Mouse (Mus musculus): ENCODE data around the gene Def8. TPM values are rescaled to one million over a fixed set of nuclear protein-coding genes. Genes with fewer than 3 reads are reported as not detected.

The Def8 gene
- polyA plus RNA-seq (2016; fragmentation: Nextera tagmentation; extraction: Ambion mirVana): 36.4 and 38.6 TPM in 2 replicates

DNA sequence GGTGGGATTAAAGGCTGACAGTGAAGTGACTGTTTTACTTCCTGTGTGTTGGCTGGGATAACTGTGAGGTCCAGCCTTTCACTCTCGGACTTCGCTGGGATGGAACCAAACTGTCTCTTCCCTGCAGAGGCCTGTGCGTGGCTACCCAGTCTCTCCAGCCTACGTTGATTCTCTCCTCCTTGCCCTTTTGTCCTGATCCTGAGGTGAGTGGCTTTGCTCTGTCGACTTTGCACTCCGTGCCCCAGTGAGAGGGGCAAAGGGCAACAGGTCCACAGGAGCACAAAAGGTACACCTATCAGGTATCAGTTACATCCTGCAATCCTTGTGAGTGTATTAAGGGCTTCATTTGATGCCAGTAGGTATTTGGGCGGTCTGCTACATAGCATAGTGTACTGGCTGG, at the start of gene Def8:
Gene Def8, plus strand, starts transcription at position 87 of the 400 bp plus-strand sequence.
- H3K4me3 ChIP-seq: peak within 1 kb of the TSS; percentile 50
- 0 out of 2 replicates have a peak within 1 kb of the TSS, but pooled peaks have one; percentile 13 for H3K27ac ChIP-seq
- H3K27me3 ChIP-seq (ENCODE audit: insufficient read depth, poor library complexity, severe bottlenecking): peaks cover 16% of the 10 kb centered on the region; the same call in 1 of the 2 replicates
- H3K36me3 ChIP-seq: no peaks in the 10 kb centered on the region
- 75% methylated on average over 7 of the region's 7 CpGs for WGBS
- no peak for DNase-seq (ENCODE audit: low spot score)
- peaks cover 19% of the 10 kb centered on the region for H3K9me3 ChIP-seq
- 0 out of 2 replicates have a peak, but pooled peaks cover 8% of the 10 kb centered on the region for H3K4me1 ChIP-seq

- WGBS: under 1% methylated on average over 20 of the region's 20 CpGs
- Histone ChIP-seq H3K27me3 (ENCODE audit: insufficient read depth, poor library complexity, severe bottlenecking) (no peaks in the 10 kb centered on the region; the same call in 1 of the 2 replicates), H3K9me3 (no peaks in the 10 kb centered on the region), H3K4me1 (peaks cover 34% of the 10 kb centered on the region), H3K4me3 (peak overlapping the region; percentile 89), H3K27ac (peak overlapping the region; percentile 98), H3K36me3 (peaks cover 16% of the 10 kb centered on the region)
- peak; percentile 97 for DNase-seq (ENCODE audit: low spot score)
Observed at GRCm38 (mm10) chr8:123374239-123374578, 49.1 kb upstream of the Def8 start.

DNA sequence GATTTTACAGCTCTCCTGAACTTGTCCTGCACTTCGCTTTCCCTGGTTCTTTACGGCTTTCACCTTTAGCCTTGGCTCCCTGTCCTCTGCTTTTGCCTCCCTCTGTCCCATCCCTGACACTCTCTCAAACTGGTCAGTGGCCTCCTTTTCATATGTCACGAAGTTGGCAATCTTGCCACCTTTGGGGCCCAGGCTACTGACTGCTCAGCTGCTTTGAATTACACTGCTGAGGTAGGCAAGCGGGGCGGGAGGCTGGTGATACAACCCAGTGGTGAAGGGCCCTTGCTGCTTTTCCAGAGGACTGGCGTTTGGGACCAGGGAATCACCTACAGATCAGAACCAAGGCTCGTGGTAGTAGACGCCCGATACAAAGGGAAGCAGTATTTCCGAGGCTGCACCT, 47.6 kb upstream of the Def8 start:
- WGBS: 89% methylated on average over 10 of the region's 10 CpGs
- Histone ChIP-seq H3K4me3 (no peak overlapping the region), H3K27me3 (ENCODE audit: insufficient read depth, poor library complexity, severe bottlenecking) (no peaks in the 10 kb centered on the region), H3K9me3 (no peaks in the 10 kb centered on the region), H3K36me3 (peaks cover 20% of the 10 kb centered on the region), H3K4me1 (peaks cover 31% of the 10 kb centered on the region), H3K27ac (no peak overlapping the region)
- DNase-seq (ENCODE audit: low spot score): no peak

DNA sequence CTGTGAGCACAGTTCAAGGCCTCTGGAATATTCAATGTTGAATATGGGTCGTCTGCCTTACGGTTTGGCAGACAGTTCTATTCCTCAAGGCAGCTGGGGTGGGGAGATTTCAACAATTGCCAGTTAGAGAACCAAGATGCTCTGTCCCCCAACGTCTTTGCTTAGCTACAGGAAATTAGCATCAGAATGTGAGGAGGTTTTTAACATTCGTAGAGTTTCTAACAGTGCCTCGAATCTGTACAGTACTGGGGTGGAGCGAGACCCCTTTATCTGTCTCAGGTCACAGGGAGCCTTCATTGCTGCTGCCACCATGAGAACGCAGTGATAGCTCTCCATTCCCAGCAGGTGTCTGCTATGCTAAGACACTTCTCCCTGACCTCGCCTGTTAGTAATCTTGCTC, 47.2 kb upstream of the Def8 start:
- WGBS: 77% methylated on average over 8 of the region's 8 CpGs
- Histone ChIP-seq H3K9me3 (no peaks in the 10 kb centered on the region), H3K4me3 (no peak overlapping the region), H3K4me1 (peaks cover 31% of the 10 kb centered on the region), H3K36me3 (peaks cover 24% of the 10 kb centered on the region), H3K27ac (no peak overlapping the region), H3K27me3 (ENCODE audit: insufficient read depth, poor library complexity, severe bottlenecking) (no peaks in the 10 kb centered on the region)
- no peak for DNase-seq (ENCODE audit: low spot score)

DNA sequence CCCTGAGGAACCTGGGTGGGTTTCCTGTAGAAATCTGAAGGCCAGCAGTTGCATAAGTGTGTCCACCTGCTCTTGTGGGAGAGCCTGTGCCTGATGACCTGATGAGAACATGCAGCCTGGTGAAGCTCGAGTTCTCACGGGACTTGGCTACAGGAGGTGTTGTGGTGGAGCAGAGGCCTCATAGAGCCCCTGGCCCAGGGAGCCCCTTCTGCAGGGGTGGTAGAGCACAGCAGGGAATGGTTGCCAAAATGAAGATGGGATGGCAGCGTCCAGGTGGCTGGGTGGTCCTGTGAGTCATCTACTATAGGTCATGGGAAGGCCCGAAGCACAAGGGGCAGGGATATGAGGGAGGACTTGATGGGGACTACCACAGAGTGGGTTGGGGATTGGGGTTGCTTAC, 41.6 kb upstream of the Def8 start:
- Histone ChIP-seq H3K9me3 (no peaks in the 10 kb centered on the region), H3K4me3 (no peak overlapping the region), H3K27me3 (ENCODE audit: insufficient read depth, poor library complexity, severe bottlenecking) (no peaks in the 10 kb centered on the region), H3K36me3 (peaks cover 74% of the 10 kb centered on the region), H3K4me1 (no peaks in the 10 kb centered on the region), H3K27ac (no peak overlapping the region)
- DNase-seq (ENCODE audit: low spot score): no peak
- 83% methylated on average over 4 of the region's 4 CpGs for WGBS

- no peak overlapping the region for H3K27ac ChIP-seq
- whole genome bisulfite sequencing: 93% methylated on average over 8 of the region's 8 CpGs
- H3K36me3 ChIP-seq: peaks cover 77% of the 10 kb centered on the region
Observed at GRCm38 (mm10) chr8:123382516-123382915, 40.8 kb upstream of the Def8 start.

GRCm38 (mm10) chr8:123384883-123385540, 38.3 kb upstream of the Def8 start:
- H3K36me3 ChIP-seq: peaks cover 97% of the 10 kb centered on the region
- H3K4me3 ChIP-seq: no peak overlapping the region
- WGBS: 68% methylated on average over 9 of the region's 9 CpGs
- H3K4me1 ChIP-seq: no peaks in the 10 kb centered on the region
- no peaks in the 10 kb centered on the region for H3K27me3 ChIP-seq (ENCODE audit: insufficient read depth, poor library complexity, severe bottlenecking)
- no peak for DNase-seq (ENCODE audit: low spot score)
- no peaks in the 10 kb centered on the region for H3K9me3 ChIP-seq
- H3K27ac ChIP-seq: no peak overlapping the region

More at GRCm38 (mm10) chr8:123382516-123382915, 40.8 kb upstream of the Def8 start:
- Histone ChIP-seq H3K4me3 (no peak overlapping the region), H3K27me3 (ENCODE audit: insufficient read depth, poor library complexity, severe bottlenecking) (no peaks in the 10 kb centered on the region), H3K9me3 (no peaks in the 10 kb centered on the region), H3K4me1 (no peaks in the 10 kb centered on the region)
- no peak for DNase-seq (ENCODE audit: low spot score)

GRCm38 (mm10) chr8:123387041-123387440, 36.3 kb upstream of the Def8 start:
- WGBS: 75% methylated on average over 3 of the region's 3 CpGs
- H3K4me3 ChIP-seq: no peak overlapping the region
- no peaks in the 10 kb centered on the region for H3K4me1 ChIP-seq
- H3K27ac ChIP-seq: no peak overlapping the region
- H3K36me3 ChIP-seq: peaks cover 100% of the 10 kb centered on the region
- no peaks in the 10 kb centered on the region for H3K9me3 ChIP-seq
- H3K27me3 ChIP-seq (ENCODE audit: insufficient read depth, poor library complexity, severe bottlenecking): no peaks in the 10 kb centered on the region
- DNase-seq (ENCODE audit: low spot score): no peak

DNA sequence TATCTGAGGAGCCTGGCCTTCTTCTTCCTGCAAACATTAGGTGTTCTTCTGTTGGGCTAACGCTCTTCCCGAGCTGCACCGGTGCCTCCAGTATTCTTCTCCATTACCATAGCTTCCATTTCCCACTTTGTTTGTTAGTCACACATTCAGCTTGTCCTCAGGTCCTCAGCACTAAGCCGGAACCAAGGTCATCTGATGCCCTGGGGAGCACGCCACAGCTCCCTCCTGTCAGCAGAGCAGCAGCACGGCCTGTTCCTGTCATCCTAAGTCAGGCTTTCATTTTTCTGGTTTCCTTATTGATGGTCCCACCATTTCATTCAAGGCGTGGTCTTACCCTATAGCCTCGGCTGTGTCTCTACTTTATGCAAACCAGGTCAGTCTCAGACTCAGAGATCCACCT, 35.5 kb upstream of the Def8 start:
- H3K9me3 ChIP-seq: no peaks in the 10 kb centered on the region
- no peak for DNase-seq (ENCODE audit: low spot score)
- H3K27me3 ChIP-seq (ENCODE audit: insufficient read depth, poor library complexity, severe bottlenecking): no peaks in the 10 kb centered on the region
- H3K4me1 ChIP-seq: no peaks in the 10 kb centered on the region
- H3K4me3 ChIP-seq: no peak overlapping the region
- H3K36me3 ChIP-seq: peaks cover 100% of the 10 kb centered on the region
- no peak overlapping the region for H3K27ac ChIP-seq
- WGBS: 84% methylated on average over 8 of the region's 8 CpGs

DNA sequence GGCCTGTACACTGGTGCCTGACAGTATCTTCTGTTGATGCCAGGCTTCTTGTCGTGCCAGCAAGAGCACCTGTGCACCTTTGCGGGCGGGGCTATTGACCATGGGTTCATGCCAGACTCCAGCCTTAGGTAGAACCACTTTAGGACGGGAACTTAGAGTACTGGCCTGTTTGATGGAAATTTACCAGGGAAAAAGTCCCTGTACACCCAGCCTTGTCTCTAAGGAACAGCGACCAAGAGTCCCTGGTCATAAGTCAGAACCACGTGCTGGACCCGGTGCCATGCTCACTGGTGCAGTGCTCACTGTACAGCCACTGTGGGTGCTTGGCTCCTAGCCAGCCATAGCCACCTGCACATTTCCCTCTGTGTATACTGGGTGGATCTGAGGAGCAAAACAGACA, 34.3 kb upstream of the Def8 start:
- Histone ChIP-seq H3K4me1 (no peaks in the 10 kb centered on the region), H3K4me3 (no peak overlapping the region), H3K36me3 (peaks cover 100% of the 10 kb centered on the region), H3K27me3 (ENCODE audit: insufficient read depth, poor library complexity, severe bottlenecking) (no peaks in the 10 kb centered on the region), H3K9me3 (no peaks in the 10 kb centered on the region), H3K27ac (no peak overlapping the region)
- DNase-seq (ENCODE audit: low spot score): no peak
- 95% methylated on average over 7 of the region's 7 CpGs for WGBS

DNA sequence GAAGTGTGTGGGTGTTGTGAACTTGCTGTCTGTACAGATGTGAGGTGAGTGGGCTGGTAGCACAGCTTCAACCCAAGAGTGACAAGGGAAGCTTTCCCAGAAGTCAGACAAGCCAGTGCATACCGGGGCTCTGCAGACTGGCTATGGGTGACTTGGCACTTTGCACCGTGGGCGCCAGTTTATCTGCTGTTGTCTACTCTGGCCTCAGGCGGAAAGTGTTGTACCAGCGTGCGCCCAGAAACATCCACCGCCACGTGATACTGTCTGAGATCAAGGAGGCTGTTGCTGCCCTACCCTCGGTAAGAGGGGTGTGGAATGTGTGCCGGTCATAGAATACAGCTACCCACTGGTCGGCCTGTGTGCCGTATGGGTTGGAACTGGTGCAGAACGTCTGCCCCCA, 25.0 kb upstream of the Def8 start:
- Histone ChIP-seq H3K4me1 (no peaks in the 10 kb centered on the region), H3K27ac (no peak overlapping the region), H3K4me3 (no peak overlapping the region), H3K27me3 (ENCODE audit: insufficient read depth, poor library complexity, severe bottlenecking) (no peaks in the 10 kb centered on the region), H3K36me3 (peaks cover 100% of the 10 kb centered on the region), H3K9me3 (no peaks in the 10 kb centered on the region)
- 92% methylated on average over 13 of the region's 13 CpGs for WGBS
- no peak for DNase-seq (ENCODE audit: low spot score)

DNA sequence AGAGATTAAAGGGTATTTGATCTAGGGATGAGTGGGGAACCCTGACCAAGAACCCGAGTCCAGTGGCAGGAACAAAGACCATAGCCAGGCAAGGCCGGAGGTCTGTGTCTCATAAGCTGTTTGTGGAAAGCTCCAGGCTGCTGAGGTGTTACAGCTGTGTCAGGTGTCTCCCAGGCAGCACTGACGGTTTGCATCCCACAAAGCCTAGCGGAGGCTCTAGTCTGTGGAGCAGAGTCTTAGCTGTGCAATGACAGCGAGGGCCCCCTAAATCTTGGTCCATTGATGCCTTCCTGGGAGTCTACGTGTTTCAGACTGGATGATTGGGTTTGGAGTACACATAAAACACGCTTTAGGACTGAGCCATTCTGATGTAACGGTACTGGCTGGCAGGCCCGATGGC, 21.4 kb upstream of the Def8 start:
- Histone ChIP-seq H3K27ac (no peak overlapping the region; the same call in 1 of the 2 replicates), H3K4me3 (no peak overlapping the region), H3K4me1 (peaks cover 14% of the 10 kb centered on the region), H3K9me3 (no peaks in the 10 kb centered on the region), H3K27me3 (ENCODE audit: insufficient read depth, poor library complexity, severe bottlenecking) (no peaks in the 10 kb centered on the region), H3K36me3 (peaks cover 66% of the 10 kb centered on the region)
- no peak for DNase-seq (ENCODE audit: low spot score)
- WGBS: 91% methylated on average over 9 of the region's 9 CpGs

GRCm38 (mm10) chr8:123402730-123403326, 20.5 kb upstream of the Def8 start:
- peaks cover 57% of the 10 kb centered on the region for H3K36me3 ChIP-seq
- DNase-seq (ENCODE audit: low spot score): no peak
- 94% methylated on average over 9 of the region's 9 CpGs for WGBS
- H3K9me3 ChIP-seq: no peaks in the 10 kb centered on the region
- H3K27me3 ChIP-seq (ENCODE audit: insufficient read depth, poor library complexity, severe bottlenecking): peaks cover 9% of the 10 kb centered on the region
- no peak overlapping the region for H3K27ac ChIP-seq
- no peak overlapping the region for H3K4me3 ChIP-seq
- peaks cover 23% of the 10 kb centered on the region for H3K4me1 ChIP-seq
